Mouse (Mus musculus): Measurements from ENCODE around the gene Pdzd2.

DNA sequence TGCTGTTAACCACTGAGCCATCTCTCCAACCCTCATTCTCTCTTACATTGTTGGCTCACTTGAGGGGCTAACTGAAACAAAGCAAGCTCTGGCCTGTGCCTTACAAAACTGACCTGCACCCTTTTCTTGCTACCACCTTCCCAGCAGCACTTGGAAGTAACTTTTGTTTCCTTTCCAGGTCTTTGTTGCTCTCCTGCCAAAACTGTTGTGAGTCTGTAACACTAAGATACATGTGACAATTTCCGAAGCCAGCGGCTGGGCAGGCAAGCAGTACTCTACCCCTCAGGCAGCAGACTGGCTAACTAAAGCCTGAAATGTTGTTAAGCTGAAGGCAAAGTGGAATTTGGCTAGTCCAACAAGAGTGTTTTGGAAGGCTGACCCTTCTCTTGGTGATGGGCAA, 251.4 kb downstream of the Pdzd2 start:
- TF ChIP-seq CTCF (IDR thresholded peaks at IDR 0.05; ENCODE audit: low read depth) (no peak), EP300 (IDR thresholded peaks at IDR 0.05; ENCODE audit: low read depth) (no peak)
